ENCODE assay signal across 12 mouse cellular contexts in genomic region chr19:16868534-16868933, GRCm38 (mm10). TPM values are rescaled to one million over a fixed set of nuclear protein-coding genes. Genes with fewer than 3 reads are reported as not detected.
DNase-seq lines count a peak whose midpoint lies in the region; ATAC-seq and TF ChIP-seq lines count a peak whose summit lies in the region.
"Had no signal": no experiment of that assay in that cellular context is flagged by ENCODE, and none has a peak within 500 bp of the region (broad histone marks: within the 10 kb centered on the region; RNA-seq: fewer than 3 reads in every experiment).

No protein-coding gene starts in this region.

- peaks cover 62% of the 10 kb centered on the region for H3K27me3 ChIP-seq in embryonic facial prominence, embryonic 14.5 days (replicated peaks; ENCODE audit: control insufficient read depth, insufficient read depth, low read length)
- peaks cover 79% of the 10 kb centered on the region for H3K27me3 ChIP-seq in embryonic facial prominence, embryonic 10.5 days (replicated peaks; ENCODE audit: low read depth, poor library complexity, severe bottlenecking)
- H3K27me3 ChIP-seq in forebrain, postnatal 0 days (ENCODE audit: insufficient read depth, low read length): peaks cover 43% of the 10 kb centered on the region

- ATAC-seq in embryonic facial prominence, embryonic 14.5 days (ENCODE audit: low read depth): no peak
- no peak for ATAC-seq in forebrain, postnatal 0 days

- TF ChIP-seq POLR2A in lung, adult 2 months (IDR thresholded peaks at IDR 0.05; ENCODE audit: borderline replicate concordance, extremely low read depth, low read depth, low read length): no peak

- peaks cover 14% of the 10 kb centered on the region; the same call in 1 of the 2 replicates for H3K4me1 ChIP-seq in embryonic facial prominence, embryonic 14.5 days (ENCODE audit: control insufficient read depth, insufficient read depth, low read length)
- H3K4me1 ChIP-seq in embryonic facial prominence, embryonic 10.5 days: peaks cover 20% of the 10 kb centered on the region
- peaks cover 6% of the 10 kb centered on the region; the same call in 1 of the 2 replicates for H3K4me1 ChIP-seq in lung, adult 2 months (ENCODE audit: control insufficient read depth, insufficient read depth, low read length)
- H3K4me1 ChIP-seq in forebrain, postnatal 0 days (ENCODE audit: insufficient read depth): peaks cover 6% of the 10 kb centered on the region; the same call in 1 of the 2 replicates

- no peaks in the 10 kb centered on the region for H3K36me3 ChIP-seq in embryonic facial prominence, embryonic 14.5 days (ENCODE audit: control insufficient read depth, insufficient read depth, low read length)
- no peaks in the 10 kb centered on the region for H3K36me3 ChIP-seq in embryonic facial prominence, embryonic 10.5 days (replicated peaks)
- H3K36me3 ChIP-seq in forebrain, postnatal 0 days (ENCODE audit: insufficient read depth): no peaks in the 10 kb centered on the region
- H3K36me3 ChIP-seq: heart, embryonic 13.5 days had no signal

- no peak overlapping the region for H3K4me3 ChIP-seq in embryonic facial prominence, embryonic 14.5 days (ENCODE audit: low read depth, low read length)
- H3K4me3 ChIP-seq in embryonic facial prominence, embryonic 10.5 days: no peak overlapping the region
- no peak overlapping the region for H3K4me3 ChIP-seq in lung, adult 2 months (replicated peaks; ENCODE audit: extremely low read depth, low read depth, low read length)
- no peak overlapping the region for H3K4me3 ChIP-seq in forebrain, postnatal 0 days (ENCODE audit: low read depth, low read length)
- H3K4me3 ChIP-seq: heart, embryonic 13.5 days had no signal

- no peaks in the 10 kb centered on the region for H3K9me3 ChIP-seq in embryonic facial prominence, embryonic 14.5 days (ENCODE audit: control insufficient read depth, low read length)
- H3K9me3 ChIP-seq in embryonic facial prominence, embryonic 10.5 days: no peaks in the 10 kb centered on the region
- H3K9me3 ChIP-seq in forebrain, postnatal 0 days (ENCODE audit: low read length): no peaks in the 10 kb centered on the region
- H3K9me3 ChIP-seq: heart, embryonic 13.5 days had no signal

- no peak overlapping the region for H3K27ac ChIP-seq in embryonic facial prominence, embryonic 14.5 days (replicated peaks; ENCODE audit: low read depth, low read length)
- no peak overlapping the region for H3K27ac ChIP-seq in embryonic facial prominence, embryonic 10.5 days (replicated peaks)
- H3K27ac ChIP-seq in forebrain, postnatal 0 days (ENCODE audit: low read depth, low read length): no peak overlapping the region
- H3K27ac ChIP-seq: heart, embryonic 13.5 days had no signal

- no peak overlapping the region for H3K4me2 ChIP-seq in embryonic facial prominence, embryonic 14.5 days (ENCODE audit: low read depth, low read length)
- no peak overlapping the region for H3K4me2 ChIP-seq in forebrain, postnatal 0 days (ENCODE audit: low read depth)
- H3K4me2 ChIP-seq: heart, embryonic 13.5 days had no signal

- TF ChIP-seq CTCF in lung, adult 2 months (IDR thresholded peaks at IDR 0.05; ENCODE audit: insufficient read depth, low read length): no peak
- no peak for TF ChIP-seq CTCF in forebrain, postnatal 0 days (IDR thresholded peaks at IDR 0.05; ENCODE audit: low read depth)

- H3K9ac ChIP-seq in embryonic facial prominence, embryonic 14.5 days (ENCODE audit: low read depth, low read length): no peak overlapping the region
- no peak overlapping the region for H3K9ac ChIP-seq in forebrain, postnatal 0 days
- H3K9ac ChIP-seq: heart, embryonic 13.5 days had no signal

- peak; percentile 75 for DNase-seq in embryonic facial prominence, embryonic 14.5 days (ENCODE audit: low spot score)
- DNase-seq in embryonic facial prominence, embryonic 10.5 days (ENCODE audit: low spot score): no peak
- DNase-seq in lung, adult 2 months: peak; percentile 12
- DNase-seq in lung, postnatal 14 days: no peak
- DNase-seq in forebrain, postnatal 0 days: peak; percentile 72
- peak; percentile 53 to 61 for DNase-seq in kidney, postnatal 36 days
- DNase-seq in spleen, adult 12 weeks (ENCODE audit: low spot score): no peak
- no peak for DNase-seq in cerebellum, adult 18-20 months
- DNase-seq: adrenal gland, adult 8-10 months had no signal

- WGBS in embryonic facial prominence, embryonic 14.5 days: 30% methylated on average over 5 of the region's 5 CpGs
- 35% methylated on average over 5 of the region's 5 CpGs for WGBS in embryonic facial prominence, embryonic 10.5 days
- 27% methylated on average over 5 of the region's 5 CpGs for WGBS in lung, adult 2 months
- WGBS in forebrain, postnatal 0 days: 17% methylated on average over 5 of the region's 5 CpGs

RNA-seq across cellular contexts. Expression of gene Foxb2, which starts 5.1 kb away (rescaled TPM):
- polyA plus RNA-seq in embryonic facial prominence, embryonic 14.5 days (2014; fragmentation: Nextera tagmentation; extraction: Ambion mirVana): not detected in 2 replicates
- 0.16 TPM in 1 of 2 replicates, not detected in the other for polyA plus RNA-seq in embryonic facial prominence, embryonic 10.5 days (2016; fragmentation: Nextera tagmentation; extraction: Ambion mirVana)
- polyA plus RNA-seq in lung, adult 2 months (2012; rRNA removed): not detected in 2 replicates
- 0.62 and 1.4 TPM in 2 replicates for total RNA-seq in forebrain, postnatal 0 days (2014; rRNA removed)
- 0.30 TPM in 1 of 2 replicates, not detected in the other for polyA plus RNA-seq in forebrain, postnatal 0 days (2015; fragmentation: Nextera tagmentation; extraction: Ambion mirVana)
- total RNA-seq: adrenal gland, adult 8-10 months; left cerebral cortex, adult 18-20 months; neutrophil, adult 5-6 weeks had no signal
- polyA plus RNA-seq: heart, embryonic 13.5 days had no signal

Comparison
In these comparisons a context has a peak if more than half of its experiments do, and no peak if none do; other contexts are left out.
1. DNase-seq: peak in embryonic facial prominence, embryonic 14.5 days (single experiment), lung, adult 2 months (single experiment), forebrain, postnatal 0 days (single experiment) and kidney, postnatal 36 days (2 of 2); none in embryonic facial prominence, embryonic 10.5 days (single experiment), lung, postnatal 14 days (single experiment), spleen, adult 12 weeks (single experiment) and cerebellum, adult 18-20 months (0 of 2).